Mouse (Mus musculus): ENCODE data around the gene Slc6a9. TPM values are rescaled to one million over a fixed set of nuclear protein-coding genes. Genes with fewer than 3 reads are reported as not detected.
A peak's percentile ranks its signal among the peaks of the same experiment; 100 is the strongest.

The Slc6a9 gene
- 16.6 and 17.3 TPM in 2 replicates for polyA plus RNA-seq (2016; fragmentation: Nextera tagmentation; extraction: Ambion mirVana)

DNA sequence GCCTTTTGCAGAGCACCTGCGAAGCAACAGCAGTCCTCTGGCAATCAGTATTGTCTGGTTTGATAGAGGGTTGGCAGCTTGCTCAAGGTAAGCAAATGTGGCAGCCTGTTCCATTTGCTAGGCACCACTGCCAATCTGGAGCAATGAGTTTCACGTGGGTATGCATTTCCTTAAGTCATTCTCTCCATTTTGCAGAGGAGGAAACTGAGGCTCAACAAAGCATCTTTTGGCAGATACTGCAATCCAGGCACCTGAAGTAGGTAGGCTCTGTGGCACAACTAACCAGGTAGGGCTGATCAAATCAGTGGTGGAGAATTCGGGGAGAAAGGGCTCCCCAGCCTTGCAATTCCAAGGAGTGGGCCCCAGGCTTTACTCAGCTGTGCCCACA lies at the start of gene Slc6a9:
TSS of gene Slc6a9 (plus strand) at position 50 of the 388 bp plus-strand sequence.
- H3K27me3 ChIP-seq (replicated peaks), result peaks cover 13% of the 10 kb centered on the region; the same call in 1 of the 2 replicates
- WGBS, result 23% methylated on average over 3 of the region's 3 CpGs
- H3K4me1 ChIP-seq, result peaks cover 16% of the 10 kb centered on the region
- peak within 1 kb of the TSS; percentile 79 for H3K4me3 ChIP-seq
- no peaks in the 10 kb centered on the region for H3K9me3 ChIP-seq
- ATAC-seq (ENCODE audit: low FRiP score, low read depth), result no peak
- H3K9ac ChIP-seq, result peak within 1 kb of the TSS; percentile 81
- no peaks in the 10 kb centered on the region for H3K36me3 ChIP-seq
- peak within 1 kb of the TSS; percentile 97 for H3K4me2 ChIP-seq (replicated peaks)
- H3K27ac ChIP-seq, result 0 out of 2 replicates have a peak within 1 kb of the TSS, but pooled peaks have one; percentile 46

DNA sequence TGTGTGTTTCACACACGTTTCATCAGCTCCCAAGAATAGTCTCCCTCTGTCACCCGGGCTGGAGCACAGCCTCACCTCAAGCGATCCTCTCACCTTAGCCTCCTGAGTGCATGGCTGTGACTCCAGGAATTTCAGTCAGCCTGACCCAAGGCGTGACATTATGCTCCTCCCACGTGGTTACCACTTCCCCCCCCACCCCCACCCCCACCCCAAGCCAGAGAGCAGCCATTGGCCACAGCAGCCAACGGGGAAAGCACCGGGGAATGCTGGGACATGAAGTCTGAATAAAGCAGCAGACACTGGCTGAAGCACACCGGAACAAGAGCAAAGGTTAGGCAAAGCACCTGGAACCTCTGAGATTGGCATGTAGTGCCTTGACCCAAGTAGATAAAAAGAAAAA lies 47.3 kb upstream of the Slc6a9 start:
- no peaks in the 10 kb centered on the region for H3K4me1 ChIP-seq
- no peaks in the 10 kb centered on the region for H3K36me3 ChIP-seq
- no peak overlapping the region for H3K27ac ChIP-seq
- no peak overlapping the region for H3K9ac ChIP-seq
- no peaks in the 10 kb centered on the region for H3K9me3 ChIP-seq
- H3K27me3 ChIP-seq (replicated peaks), result no peaks in the 10 kb centered on the region
- peak overlapping the region; percentile 27 for H3K4me2 ChIP-seq (replicated peaks)
- H3K4me3 ChIP-seq, result no peak overlapping the region
- 0 out of 2 replicates have a peak, but pooled peaks have one; percentile 13 for ATAC-seq (ENCODE audit: low FRiP score, low read depth)
- WGBS, result 40% methylated on average over 8 of the region's 8 CpGs

DNA sequence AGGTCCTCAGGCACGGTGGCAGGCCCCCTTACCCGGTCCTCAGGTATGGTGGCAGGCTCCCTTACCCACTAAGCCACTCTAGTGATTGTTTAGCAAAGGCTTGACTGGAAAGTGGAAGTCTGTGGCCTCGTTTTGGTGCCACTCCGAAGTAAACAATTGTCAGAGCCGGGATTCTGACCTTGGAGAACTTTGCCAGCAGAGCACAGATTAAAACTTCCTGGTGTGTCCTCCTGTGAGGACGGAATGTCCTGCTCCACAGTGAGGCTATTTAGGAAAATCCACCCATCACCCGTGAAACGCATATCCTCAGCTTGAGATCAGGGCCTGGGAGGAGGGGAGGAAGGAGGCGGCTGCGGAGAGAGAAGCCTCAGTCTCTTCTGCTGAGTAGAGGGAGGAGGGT lies 46.0 kb upstream of the Slc6a9 start:
- no peak overlapping the region for H3K27ac ChIP-seq
- no peaks in the 10 kb centered on the region for H3K36me3 ChIP-seq
- H3K4me2 ChIP-seq (replicated peaks), result no peak overlapping the region
- no peak overlapping the region for H3K4me3 ChIP-seq
- 71% methylated on average over 10 of the region's 10 CpGs for whole genome bisulfite sequencing
- H3K9ac ChIP-seq, result no peak overlapping the region
- no peak for ATAC-seq (ENCODE audit: low FRiP score, low read depth)
- no peaks in the 10 kb centered on the region for H3K4me1 ChIP-seq
- H3K9me3 ChIP-seq, result no peaks in the 10 kb centered on the region
- H3K27me3 ChIP-seq (replicated peaks), result no peaks in the 10 kb centered on the region

DNA sequence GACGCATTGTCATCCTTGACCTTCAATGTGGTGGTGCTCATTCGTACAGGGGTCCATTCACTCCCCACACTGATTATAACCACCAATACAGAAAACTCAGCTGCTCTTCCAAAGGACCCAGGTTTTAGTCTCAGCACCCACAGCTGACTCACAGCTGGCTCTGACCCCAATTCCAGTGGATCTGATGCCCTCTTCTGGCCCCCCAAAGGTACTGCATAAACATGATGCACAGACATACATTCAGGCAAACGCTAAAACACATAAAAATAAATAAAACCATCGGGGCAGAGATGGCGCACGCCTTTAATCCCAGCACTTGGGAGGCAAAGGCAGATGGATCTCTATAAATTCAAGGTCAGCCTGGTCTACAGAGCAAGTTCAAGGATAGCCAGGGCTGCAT lies 34.4 kb upstream of the Slc6a9 start:
- H3K36me3 ChIP-seq, result no peaks in the 10 kb centered on the region
- WGBS, result 80% methylated on average over 6 of the region's 6 CpGs
- H3K4me1 ChIP-seq, result no peaks in the 10 kb centered on the region
- H3K4me3 ChIP-seq, result no peak overlapping the region
- ATAC-seq (ENCODE audit: low FRiP score, low read depth), result no peak
- H3K9me3 ChIP-seq, result no peaks in the 10 kb centered on the region
- H3K27me3 ChIP-seq (replicated peaks), result no peaks in the 10 kb centered on the region
- no peak overlapping the region for H3K9ac ChIP-seq
- no peak overlapping the region for H3K27ac ChIP-seq
- no peak overlapping the region for H3K4me2 ChIP-seq (replicated peaks)

DNA sequence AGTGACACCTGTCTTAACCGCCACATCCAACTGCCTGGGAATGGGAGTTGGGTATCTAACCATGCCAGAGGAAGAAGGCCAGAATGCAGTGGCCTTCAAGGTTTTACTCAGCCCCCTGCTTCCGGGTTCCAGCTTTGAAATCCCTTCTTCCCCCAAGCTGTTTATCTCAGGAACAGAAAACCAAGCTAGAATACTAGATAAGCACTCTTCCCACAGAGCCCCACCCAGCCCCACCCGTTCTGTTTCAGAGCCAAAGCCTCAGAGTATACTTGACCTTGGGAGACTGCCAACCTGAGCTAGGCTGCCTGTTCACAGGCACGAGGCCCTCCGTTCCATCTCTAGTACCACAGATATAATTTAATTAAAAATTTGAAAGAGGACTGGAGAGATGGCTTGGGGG lies 27.3 kb upstream of the Slc6a9 start:
- no peak overlapping the region for H3K4me2 ChIP-seq (replicated peaks)
- 87% methylated on average over 5 of the region's 5 CpGs for WGBS
- ATAC-seq (ENCODE audit: low FRiP score, low read depth), result no peak
- H3K36me3 ChIP-seq, result no peaks in the 10 kb centered on the region
- H3K4me1 ChIP-seq, result no peaks in the 10 kb centered on the region
- no peak overlapping the region for H3K9ac ChIP-seq
- H3K9me3 ChIP-seq, result no peaks in the 10 kb centered on the region
- H3K4me3 ChIP-seq, result no peak overlapping the region
- H3K27ac ChIP-seq, result no peak overlapping the region
- no peaks in the 10 kb centered on the region for H3K27me3 ChIP-seq (replicated peaks)

DNA sequence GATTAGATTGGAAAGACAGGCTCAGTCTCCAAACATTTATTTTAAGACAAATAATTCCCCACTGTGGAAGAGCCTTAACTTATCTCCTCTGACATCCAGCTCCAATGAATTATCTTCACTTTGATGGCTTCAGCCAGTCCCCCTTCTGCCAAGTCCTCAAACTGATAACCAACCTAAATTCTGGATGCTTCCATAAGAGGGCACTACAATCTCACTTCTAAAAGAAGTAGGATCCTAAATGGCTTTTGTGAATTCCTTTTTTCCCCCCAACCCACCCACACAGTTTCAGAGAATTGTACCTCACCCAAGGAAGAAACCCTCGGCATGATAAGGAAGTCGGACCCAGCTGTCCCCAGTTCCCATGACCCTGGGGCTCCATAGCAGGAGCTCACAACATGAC lies 23.4 kb upstream of the Slc6a9 start:
- no peak for ATAC-seq (ENCODE audit: low FRiP score, low read depth)
- H3K9me3 ChIP-seq, result no peaks in the 10 kb centered on the region
- no peak overlapping the region for H3K27ac ChIP-seq
- no peak overlapping the region for H3K4me2 ChIP-seq (replicated peaks)
- H3K4me3 ChIP-seq, result no peak overlapping the region
- no peaks in the 10 kb centered on the region for H3K27me3 ChIP-seq (replicated peaks)
- WGBS, result 65% methylated on average over 2 of the region's 2 CpGs
- H3K36me3 ChIP-seq, result no peaks in the 10 kb centered on the region
- no peaks in the 10 kb centered on the region for H3K4me1 ChIP-seq
- H3K9ac ChIP-seq, result no peak overlapping the region

DNA sequence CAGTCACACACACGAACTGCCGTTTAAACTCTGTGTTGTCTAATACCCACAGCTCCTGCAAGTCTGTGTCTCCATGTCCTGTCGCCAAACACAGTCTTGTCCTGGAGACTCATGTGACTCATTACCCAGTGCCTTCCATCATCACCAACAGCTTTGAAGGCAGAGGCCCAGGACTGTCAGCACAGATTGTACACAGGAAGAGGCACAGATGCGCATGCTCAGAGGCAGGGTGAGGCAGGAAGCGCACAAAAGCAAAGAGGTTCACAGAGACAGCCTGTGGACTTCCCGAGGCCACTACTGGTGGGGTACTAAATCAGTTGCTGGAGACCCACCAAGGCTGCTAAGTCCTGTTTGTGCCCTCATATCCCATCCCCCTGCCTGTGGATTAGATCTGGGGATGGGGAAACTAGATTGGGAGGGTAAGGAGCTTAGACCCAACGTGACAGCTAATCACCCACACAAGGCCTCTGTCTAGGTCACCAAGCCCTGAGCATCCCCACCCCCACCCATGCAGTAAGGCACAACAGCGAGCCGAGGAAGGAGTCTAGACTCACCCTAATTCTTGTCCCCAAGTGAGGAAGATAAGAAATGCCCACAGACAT lies 20.6 kb upstream of the Slc6a9 start:
- WGBS, result 76% methylated on average over 9 of the region's 9 CpGs
- no peaks in the 10 kb centered on the region for H3K36me3 ChIP-seq
- no peak overlapping the region for H3K9ac ChIP-seq
- no peak overlapping the region for H3K4me3 ChIP-seq
- H3K9me3 ChIP-seq, result 0 out of 2 replicates have a peak, but pooled peaks cover 3% of the 10 kb centered on the region
- H3K27me3 ChIP-seq (replicated peaks), result no peaks in the 10 kb centered on the region
- no peaks in the 10 kb centered on the region for H3K4me1 ChIP-seq
- H3K27ac ChIP-seq, result no peak overlapping the region
- no peak for ATAC-seq (ENCODE audit: low FRiP score, low read depth)
- H3K4me2 ChIP-seq (replicated peaks), result no peak overlapping the region

DNA sequence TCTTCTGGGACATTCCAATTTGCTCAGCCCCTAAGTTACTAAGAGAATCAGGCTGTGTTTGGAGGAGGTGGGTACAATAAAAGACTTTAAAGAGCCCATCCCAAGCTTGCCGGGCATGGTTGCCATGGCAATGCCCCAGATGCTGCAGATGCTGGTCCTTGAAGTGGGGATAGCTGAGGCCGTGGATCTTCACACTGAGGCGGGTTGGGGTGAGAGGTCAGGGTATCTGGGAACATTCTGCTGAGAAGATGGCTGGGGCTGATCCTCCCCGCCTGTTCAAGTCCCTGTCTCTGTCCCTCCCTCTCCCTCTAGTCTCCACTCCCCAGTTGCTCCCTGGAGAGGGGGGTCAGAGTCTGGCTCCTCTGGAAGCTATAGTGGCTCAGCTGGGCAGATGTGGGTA lies 20.0 kb upstream of the Slc6a9 start:
- Histone ChIP-seq H3K4me3 (no peak overlapping the region), H3K27ac (no peak overlapping the region), H3K9me3 (0 out of 2 replicates have a peak, but pooled peaks cover 3% of the 10 kb centered on the region), H3K36me3 (no peaks in the 10 kb centered on the region), H3K4me1 (no peaks in the 10 kb centered on the region), H3K27me3 (replicated peaks) (no peaks in the 10 kb centered on the region), H3K4me2 (replicated peaks) (no peak overlapping the region), H3K9ac (no peak overlapping the region)
- no peak for ATAC-seq (ENCODE audit: low FRiP score, low read depth)
- 23% methylated on average over 4 of the region's 4 CpGs for WGBS

DNA sequence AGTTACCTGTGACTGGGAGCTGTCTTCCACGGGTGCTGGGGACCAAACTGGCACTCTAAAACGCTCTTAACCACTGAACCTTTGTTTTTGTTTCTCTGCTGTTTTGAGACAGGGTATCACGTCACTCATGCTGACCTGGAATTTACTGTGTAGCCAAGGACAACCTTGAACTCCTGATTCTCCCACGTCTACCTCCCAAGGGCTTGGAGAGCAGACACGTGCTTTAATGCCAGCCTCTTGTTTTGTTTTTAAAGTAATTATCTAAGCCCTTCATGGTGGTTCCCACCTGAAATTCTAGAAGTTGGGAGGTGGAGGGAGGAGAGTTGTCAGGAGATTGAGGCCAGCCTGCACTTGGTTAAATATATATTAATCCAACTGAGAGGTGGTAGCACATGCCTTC lies 17.5 kb upstream of the Slc6a9 start:
- Histone ChIP-seq H3K4me2 (replicated peaks) (no peak overlapping the region), H3K36me3 (no peaks in the 10 kb centered on the region), H3K27me3 (replicated peaks) (no peaks in the 10 kb centered on the region), H3K9ac (no peak overlapping the region), H3K27ac (no peak overlapping the region), H3K4me1 (no peaks in the 10 kb centered on the region), H3K9me3 (0 out of 2 replicates have a peak, but pooled peaks cover 3% of the 10 kb centered on the region), H3K4me3 (no peak overlapping the region)
- WGBS, result 83% methylated on average over 5 of the region's 5 CpGs
- ATAC-seq (ENCODE audit: low FRiP score, low read depth), result no peak

DNA sequence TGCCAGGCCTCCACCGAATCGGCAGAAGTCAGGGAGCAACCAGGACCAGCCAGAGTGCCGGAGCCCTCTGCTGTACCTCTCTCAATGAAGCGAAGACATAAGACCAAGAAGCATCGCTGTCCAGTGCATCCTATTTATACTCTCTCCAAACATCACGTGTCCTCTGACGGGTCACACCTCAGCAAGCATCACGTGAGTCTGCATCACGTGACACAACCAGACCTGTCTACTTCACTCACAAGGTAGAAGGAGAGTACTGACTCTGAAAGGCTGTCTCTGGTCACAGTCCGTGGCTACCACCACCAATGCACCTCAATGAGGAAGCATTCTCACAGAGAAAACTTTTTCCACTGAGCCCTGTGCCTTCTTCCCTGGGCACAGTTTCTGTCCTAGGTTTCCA lies 16.3 kb upstream of the Slc6a9 start:
- WGBS, result 93% methylated on average over 10 of the region's 10 CpGs
- no peaks in the 10 kb centered on the region for H3K36me3 ChIP-seq
- no peaks in the 10 kb centered on the region for H3K27me3 ChIP-seq (replicated peaks)
- H3K4me1 ChIP-seq, result no peaks in the 10 kb centered on the region
- no peak overlapping the region for H3K4me2 ChIP-seq (replicated peaks)
- no peak overlapping the region for H3K9ac ChIP-seq
- 0 out of 2 replicates have a peak, but pooled peaks cover 3% of the 10 kb centered on the region for H3K9me3 ChIP-seq
- H3K4me3 ChIP-seq, result no peak overlapping the region
- ATAC-seq (ENCODE audit: low FRiP score, low read depth), result no peak
- H3K27ac ChIP-seq, result no peak overlapping the region

DNA sequence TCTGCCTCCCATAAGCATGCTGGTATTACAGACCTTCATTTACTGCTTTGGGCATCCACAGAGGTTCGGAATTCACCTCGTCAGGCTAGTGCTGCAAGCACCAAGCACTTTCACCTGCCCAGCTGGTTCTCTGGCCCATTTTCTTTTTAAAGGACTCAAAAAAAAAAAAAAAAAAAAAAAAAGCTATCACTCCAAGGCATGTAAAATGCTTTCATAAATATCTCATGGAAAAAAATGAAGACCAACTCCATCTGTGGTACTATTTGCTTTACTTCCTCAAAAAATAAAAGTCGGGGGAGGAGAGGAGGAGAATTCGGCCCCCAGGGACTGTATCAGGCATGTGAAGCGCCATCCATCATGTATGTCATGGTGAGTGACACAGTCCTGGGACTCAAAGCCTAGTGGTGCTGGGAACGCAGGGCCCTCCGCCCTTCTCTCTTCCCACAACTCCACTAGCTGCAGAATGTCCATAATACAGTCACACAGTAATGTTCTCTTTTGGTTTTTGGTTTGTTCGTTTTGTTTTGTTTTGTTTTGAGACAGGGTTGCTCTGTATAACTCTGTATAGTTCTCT lies 5.6 kb upstream of the Slc6a9 start:
- Histone ChIP-seq H3K9ac (no peak overlapping the region), H3K27ac (no peak overlapping the region), H3K4me2 (replicated peaks) (no peak overlapping the region), H3K4me3 (no peak overlapping the region), H3K27me3 (replicated peaks) (peaks cover 10% of the 10 kb centered on the region; the same call in 1 of the 2 replicates), H3K36me3 (no peaks in the 10 kb centered on the region), H3K4me1 (0 out of 2 replicates have a peak, but pooled peaks cover 10% of the 10 kb centered on the region), H3K9me3 (no peaks in the 10 kb centered on the region)
- ATAC-seq (ENCODE audit: low FRiP score, low read depth), result no peak
- WGBS, result 79% methylated on average over 8 of the region's 8 CpGs

DNA sequence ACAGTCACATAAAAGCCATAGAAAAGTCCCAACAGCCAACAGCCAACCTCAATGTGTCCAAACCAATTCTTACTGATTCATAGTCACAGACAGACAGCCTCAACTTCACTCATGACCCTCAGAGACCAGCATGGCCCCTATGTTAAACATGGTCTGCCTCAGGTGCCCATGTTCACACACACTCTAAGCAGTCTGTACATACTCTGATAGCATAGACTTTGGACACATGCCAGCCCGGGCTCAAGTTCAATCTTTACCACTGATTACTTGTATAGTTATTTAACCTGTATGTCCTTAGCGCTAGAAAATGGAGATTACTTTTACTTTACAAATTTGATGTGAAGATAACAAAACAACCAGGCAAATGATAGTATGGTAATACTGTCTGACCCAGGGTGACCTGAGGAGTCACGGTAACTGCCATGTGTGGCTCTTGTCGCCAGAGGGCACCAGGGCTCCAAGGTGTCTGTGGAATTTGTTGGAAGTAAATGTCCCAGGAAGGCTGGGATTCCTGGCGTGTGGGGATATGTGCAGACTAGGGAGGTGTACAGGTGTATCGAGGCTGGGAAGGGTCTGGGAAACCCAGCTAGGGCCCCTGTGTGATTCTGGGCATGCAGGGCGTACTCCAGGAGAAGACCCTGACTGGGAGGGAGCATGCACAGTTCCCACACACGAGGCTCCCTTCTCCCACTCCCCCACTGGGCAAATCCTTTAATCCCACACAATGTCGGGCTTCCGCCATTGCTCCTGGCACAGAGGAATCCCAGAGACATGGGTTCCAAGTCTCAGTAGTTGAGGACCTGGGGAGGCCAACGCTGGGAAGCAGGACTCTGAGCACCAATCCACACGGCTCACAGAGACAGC lies 4.8 kb upstream of the Slc6a9 start:
- Histone ChIP-seq H3K27me3 (replicated peaks) (peaks cover 13% of the 10 kb centered on the region; the same call in 1 of the 2 replicates), H3K9ac (no peak overlapping the region), H3K4me2 (replicated peaks) (peak overlapping the region; percentile 32), H3K4me1 (peaks cover 12% of the 10 kb centered on the region), H3K36me3 (no peaks in the 10 kb centered on the region), H3K9me3 (no peaks in the 10 kb centered on the region), H3K4me3 (no peak overlapping the region), H3K27ac (no peak overlapping the region)
- WGBS, result 9% methylated on average over 12 of the region's 12 CpGs
- peak; percentile 61 for ATAC-seq (ENCODE audit: low FRiP score, low read depth)

Data from neural tube, embryonic 12.5 days (tissue).